Mouse (Mus musculus): ENCODE measurements around the gene Dnajc8.
"Not testable (repeated sequence)": the region's sequence is repeated elsewhere in the genome, so short reads cannot be mapped to it uniquely, and the experiment has no call there.

The Dnajc8 gene

DNA sequence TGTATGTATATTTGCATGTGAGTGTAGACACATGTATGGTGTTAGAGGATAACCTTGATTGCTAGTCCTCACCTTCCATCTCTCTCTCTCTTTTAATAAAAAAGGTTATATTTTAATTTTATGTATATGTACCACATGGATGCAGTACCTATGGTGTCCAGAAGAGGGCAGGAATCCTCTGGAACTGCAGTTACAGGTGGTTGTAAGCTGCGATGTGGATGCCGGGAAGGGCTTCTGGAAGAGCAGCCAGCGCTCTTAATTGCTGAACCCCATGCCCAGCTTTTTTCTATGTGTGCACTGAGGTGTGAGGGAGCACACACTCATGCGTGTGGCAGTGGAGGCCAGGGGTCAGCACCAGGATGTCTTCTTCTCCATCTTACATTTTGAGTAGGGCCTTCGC is 33.8 kb downstream of the Dnajc8 start:
- no peak for DNase-seq

DNA sequence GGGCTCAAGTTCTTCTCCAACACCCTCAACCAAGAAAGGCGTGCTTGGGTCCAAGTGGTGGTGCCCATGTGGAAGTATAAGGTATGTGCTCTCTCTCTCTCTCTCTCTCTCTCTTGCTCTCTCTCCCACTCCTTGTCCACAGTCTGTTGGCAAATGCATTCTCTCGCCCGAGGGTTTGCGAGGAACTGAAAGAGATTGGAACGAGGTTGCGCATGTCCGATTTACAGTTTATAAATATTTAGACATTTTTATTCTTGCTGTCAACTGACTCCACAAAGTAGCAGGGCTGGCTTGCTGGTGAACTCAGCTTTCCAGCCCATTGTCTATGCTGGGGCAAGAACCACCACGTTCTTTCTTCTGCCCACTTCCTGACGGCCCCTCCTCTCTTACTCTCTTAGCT is 35.8 kb downstream of the Dnajc8 start:
- no peak for DNase-seq

DNA sequence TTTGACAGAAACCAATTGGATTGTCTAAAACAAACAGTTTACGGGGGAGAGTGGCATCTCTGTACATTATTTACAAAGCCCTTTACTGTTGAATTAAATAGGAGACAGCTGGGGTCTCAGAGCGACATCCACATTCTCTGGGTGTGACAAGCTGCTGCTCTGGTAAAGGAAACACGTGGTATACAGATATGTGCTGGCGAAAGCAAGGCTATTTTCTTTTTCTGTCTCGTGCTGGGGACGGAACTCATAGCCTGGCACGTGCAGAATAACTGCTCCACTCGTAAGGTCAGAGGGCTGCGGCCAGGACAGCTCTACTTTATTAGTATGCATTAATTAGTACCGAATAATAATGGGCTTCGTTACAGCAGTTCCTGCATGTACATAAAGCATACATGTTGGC is 38.0 kb downstream of the Dnajc8 start:
- DNase-seq = no peak

DNA sequence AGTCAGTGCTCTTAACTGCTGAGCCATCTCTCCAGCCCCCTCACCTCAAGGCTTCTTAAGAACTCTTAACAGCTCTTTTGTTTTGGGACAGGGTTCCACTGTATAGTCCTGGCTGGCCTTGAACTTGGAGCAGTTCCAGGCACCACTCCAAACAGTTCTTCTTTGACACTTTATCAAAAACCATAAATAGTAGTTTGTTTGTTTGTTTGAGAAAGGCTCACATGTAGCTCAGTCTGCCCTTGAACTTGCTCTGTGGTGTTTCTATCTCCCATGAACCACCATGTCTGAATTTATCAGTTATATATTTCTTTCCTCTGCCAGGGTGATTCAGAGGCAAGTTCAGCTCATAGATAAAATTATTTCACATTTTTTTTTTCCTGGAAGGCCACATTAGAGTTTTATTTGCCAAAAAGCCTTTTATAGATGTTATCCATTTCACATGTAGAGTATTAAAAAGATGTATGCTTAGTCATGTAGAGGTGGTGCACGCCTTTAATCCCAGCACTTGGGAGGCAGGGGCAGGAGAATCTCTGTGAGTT is 39.5 kb downstream of the Dnajc8 start:
- DNase-seq = no peak

DNA sequence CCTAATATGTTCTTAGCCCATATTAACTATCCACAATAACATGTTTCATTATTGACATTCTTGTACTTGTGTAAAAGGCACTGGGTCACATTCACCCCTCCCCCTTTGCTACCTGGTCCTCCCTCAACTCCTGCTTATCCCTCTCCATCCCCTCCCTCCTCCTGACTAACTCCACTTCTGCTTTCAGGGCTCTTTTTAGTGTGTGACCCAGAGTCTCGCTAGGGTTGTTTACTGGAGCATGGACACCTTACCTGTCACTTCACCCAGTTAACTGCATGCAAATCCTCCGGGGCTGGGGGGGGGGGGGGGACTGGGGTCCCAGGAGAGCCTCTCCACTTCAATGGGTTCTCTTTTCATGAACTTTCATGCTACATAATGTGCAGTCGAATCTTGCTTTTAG is 48.4 kb downstream of the Dnajc8 start:
- DNase-seq = no peak

DNA sequence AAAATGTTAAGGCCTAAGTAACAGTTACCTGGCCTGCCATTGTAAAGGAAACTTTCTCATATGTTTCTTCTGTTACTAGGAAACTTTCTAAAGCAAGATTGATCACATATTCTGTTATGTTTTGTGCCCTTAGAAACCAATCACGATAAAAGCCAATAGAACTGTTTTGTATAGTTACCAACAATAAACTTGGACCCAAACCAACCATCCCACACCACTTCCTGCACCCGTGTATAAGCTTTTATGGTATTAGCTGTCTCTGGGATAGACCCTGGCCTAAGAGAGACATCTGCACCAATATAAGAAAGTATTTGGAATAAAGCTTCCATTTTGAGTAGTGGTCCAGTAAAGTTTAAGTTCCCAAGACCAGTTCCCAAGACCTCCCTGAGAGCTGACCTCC is 49.6 kb downstream of the Dnajc8 start:
- DNase-seq = no peak

DNA sequence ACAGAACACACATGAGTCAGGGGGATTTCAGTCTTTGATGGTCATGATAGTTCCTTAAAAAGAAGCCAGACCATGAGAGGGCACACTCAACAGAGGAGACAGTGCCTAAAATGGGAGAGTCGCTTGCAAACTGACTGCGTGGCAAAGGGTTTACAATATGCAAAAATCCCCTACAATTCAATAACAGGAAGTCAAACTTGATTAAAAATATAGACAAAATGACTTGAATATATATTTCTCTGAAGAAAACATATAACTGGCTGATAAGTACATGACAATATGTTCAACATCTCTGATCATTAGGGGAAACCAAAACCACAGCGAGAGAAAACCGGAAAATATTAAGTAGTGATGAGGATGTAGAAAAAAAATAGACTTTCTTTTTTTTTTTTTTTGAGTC is 50.9 kb downstream of the Dnajc8 start:
- DNase-seq = no peak

DNA sequence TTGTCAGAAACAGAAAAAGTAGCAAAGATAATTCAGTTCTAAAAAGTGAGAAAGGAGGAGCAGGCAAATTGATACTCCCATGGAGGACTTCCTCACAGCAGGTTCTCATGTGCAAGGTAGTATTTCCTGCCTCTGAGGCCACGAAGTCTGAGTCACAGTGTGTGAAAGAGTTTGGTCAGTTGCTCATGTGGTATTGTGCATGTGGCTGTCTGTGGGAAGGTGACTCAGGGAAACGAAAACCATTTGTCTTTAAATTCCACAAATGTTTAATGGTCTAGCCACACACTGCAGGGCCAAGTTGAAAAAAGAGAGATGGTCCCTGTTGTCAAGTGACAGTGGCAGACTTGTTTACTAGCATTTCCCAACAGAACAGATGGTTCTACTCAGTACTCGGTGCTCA is 53.2 kb downstream of the Dnajc8 start:
- no peak for DNase-seq

DNA sequence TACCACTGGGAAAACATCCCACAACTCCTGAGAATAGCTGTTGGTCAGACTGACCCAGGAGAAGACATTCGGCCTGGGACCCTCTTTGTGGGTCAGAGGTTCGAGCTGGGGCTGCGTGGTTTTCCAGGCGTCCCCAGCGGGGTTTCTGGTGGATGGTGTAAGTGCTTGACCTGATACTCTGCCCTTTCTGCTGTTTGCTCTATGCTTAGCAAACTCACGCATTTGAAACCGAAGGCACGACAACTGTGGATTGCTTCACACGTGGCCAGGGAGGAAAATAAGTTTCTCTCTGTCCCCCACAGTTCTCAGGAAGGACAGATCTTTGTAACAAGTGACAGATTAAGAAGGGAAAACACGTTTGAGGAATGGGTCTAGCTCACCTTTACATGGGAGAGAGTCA is 55.3 kb downstream of the Dnajc8 start:
- no peak for DNase-seq

DNA sequence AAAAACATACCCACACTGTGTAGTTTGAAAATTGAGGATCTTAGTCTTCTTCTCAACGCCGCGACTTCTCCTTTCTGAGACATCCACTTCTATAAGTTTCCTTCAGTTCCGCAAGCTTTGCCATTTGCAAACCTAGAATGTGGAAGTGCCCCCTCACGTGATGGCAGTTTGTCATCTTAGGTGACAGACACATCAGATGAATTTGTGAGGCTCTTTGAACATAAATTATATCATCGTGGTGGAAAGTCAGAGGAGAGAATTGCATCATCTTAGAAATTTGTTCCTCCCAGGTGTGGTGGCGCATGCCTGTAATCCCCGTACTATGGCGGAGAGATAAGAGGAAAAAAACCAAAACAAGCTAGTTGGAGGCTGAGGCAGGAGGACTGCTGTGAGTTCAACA is 57.6 kb downstream of the Dnajc8 start:
- DNase-seq = no peak

DNA sequence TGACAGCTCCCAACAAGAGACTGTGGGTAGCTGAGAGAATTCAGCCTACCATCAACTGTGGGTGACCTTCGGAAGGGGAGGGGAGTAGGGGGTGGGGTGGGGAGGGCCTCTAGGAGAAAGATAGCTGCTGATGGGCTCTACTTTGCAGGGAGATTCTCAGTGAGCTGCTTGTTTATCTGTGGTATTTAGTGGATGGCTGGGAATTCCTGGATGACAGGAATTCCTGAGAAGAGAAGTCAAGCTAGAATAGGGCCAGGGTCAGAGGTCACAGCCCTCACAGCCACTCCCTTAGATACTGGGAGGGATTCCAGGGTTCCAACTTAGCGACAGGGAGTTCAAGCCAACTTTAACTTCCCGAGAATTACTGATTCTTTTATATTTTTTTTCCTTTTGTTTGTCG is 58.8 kb downstream of the Dnajc8 start:
- DNase-seq = no peak

DNA sequence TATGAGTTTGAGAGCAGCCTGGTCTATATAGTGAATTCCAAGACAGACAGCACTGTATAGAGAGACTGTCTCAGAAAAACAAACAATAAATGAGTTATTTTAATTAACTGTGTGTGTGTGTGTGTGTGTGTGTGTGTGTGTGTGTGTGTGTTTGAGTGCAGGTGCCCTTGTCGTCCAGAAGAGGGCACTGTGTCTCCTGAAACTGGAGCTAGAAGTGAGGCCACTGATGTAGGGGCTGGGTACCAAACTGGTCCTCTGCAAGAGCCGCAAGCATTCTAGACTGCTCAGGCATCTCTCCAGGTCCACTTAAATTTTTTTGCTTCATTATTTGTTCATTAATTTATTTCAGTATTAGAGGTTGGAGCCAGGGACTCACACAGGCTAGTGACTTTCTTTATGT is 63.5 kb downstream of the Dnajc8 start:
- no peak for DNase-seq

DNA sequence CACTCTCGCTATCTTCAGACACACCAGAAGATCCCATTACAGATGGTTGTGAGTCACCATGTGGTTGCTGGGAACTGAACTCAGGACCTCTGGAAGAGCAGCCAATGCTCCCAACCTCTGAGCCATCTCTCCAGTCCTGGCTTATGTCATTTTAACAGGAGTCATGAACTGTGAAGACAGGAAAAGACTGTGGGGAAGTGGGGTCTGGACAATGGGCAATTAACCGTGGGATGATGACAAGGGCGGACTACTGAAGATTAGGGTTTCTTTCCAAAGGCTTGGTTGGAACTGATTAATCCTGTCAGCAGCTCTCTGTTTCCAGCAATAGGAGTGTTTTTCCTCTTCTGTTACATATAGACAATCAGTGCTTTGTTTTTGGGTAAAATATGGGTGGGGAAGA is 64.4 kb downstream of the Dnajc8 start:
- DNase-seq = no peak

DNA sequence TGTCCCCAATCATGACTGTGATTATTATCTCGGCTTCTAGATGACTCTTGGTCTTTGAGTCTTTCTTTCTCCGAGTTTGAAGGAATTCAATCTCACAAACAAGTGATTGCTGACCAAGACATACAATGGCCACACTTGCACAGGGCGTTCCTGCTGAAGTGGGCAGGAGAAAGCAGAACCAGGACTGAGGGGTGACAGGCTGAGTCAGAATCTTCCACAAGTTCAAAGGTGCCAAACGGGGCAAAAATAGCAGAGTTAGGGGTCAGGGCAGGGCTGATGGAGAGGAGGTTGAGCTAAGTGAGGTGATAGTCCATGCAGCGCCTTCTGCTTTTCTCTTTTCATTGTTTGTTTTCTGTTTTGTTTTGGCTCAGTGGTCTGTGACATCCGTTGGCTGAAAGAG is 65.1 kb downstream of the Dnajc8 start:
- DNase-seq = no peak

DNA sequence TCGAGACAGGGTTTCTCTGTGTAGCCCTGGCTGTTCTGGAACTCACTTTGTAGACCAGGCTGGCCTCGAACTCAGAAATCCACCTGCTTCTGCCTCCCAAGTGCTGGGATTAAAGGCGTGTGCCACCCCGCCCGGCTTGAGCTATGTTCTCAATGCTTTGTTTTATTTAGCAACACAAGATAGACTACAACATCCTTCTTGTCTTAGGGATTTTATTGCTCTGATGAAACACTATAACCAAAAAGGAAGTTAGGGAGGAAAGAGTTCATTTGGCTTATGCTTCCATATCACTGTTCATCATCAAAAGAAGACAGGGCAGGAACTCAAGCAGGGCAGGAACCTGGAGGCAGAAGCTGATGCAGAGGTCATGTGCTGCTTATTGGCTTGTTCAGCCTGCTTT is 65.9 kb downstream of the Dnajc8 start:
- DNase-seq = not testable (repeated sequence)
